Mouse (Mus musculus) brain, embryonic 14.5 days (tissue): ENCODE results near the gene Mid1ip1.

Experiments
- CTCF ChIP-seq: fragments of 200-500 bp; IDR thresholded peaks from 2 replicates; pipeline ENCODE4 v1.5.1; 2012; ENCODE audit warnings: inconsistent platforms, mild to moderate bottlenecking, moderate library complexity, borderline replicate concordance; ENCODE audit not compliant: insufficient read depth, insufficient read length; ENCODE audit errors: extremely low read depth
- POLR2A ChIP-seq: fragments of 200-500 bp; IDR thresholded peaks from 2 replicates; pipeline ENCODE4 v1.6.1; 2012; ENCODE audit warnings: mild to moderate bottlenecking, inconsistent platforms, borderline replicate concordance; ENCODE audit not compliant: poor library complexity, insufficient read depth, insufficient read length, severe bottlenecking; ENCODE audit errors: extremely low read depth

DNA sequence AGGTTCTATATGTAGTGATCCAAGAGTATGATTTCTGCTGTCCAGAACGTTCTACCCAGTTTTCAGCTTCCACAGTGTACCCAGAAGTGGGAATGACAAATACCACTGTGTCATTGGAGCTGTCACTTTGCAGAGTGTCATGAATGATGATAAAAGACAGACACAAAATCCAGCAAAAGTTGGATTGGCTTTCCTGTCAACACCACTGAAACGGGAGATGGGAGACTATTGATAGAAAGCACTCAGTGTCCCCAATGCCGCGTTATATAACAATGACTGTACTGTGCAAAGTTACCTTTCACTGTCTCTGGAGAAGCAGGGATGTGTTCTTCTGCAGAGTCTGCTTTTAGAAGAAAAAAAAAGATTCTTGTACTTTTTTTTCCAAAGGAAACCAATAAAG, 44.1 kb downstream of the Mid1ip1 start:
- TF ChIP-seq POLR2A: no peak
- no peak for TF ChIP-seq CTCF
